26 mouse cellular contexts compared by ENCODE assay signal in genomic region chr5:117061251-117061650, GRCm38 (mm10). TPM values are rescaled to one million over a fixed set of nuclear protein-coding genes. Genes with fewer than 3 reads are reported as not detected.
DNase-seq lines count a peak whose midpoint lies in the region; ATAC-seq and TF ChIP-seq lines count a peak whose summit lies in the region.
"Had no signal": no experiment of that assay in that cellular context is flagged by ENCODE, and none has a peak within 500 bp of the region (broad histone marks: within the 10 kb centered on the region; RNA-seq: fewer than 3 reads in every experiment).

No protein-coding gene starts in this region.

- 15% methylated on average over 2 of the region's 2 CpGs for WGBS in cerebellum, adult 2 months

- H3K4me3 ChIP-seq in cerebellum, adult 2 months (replicated peaks; ENCODE audit: insufficient read depth, low read depth, low read length) = no peak overlapping the region
- H3K4me3 ChIP-seq: forebrain, embryonic 10.5 days; forebrain, embryonic 13.5 days; gastrocnemius, adult 2 months; heart, embryonic 13.5 days had no signal

- no peaks in the 10 kb centered on the region for H3K27me3 ChIP-seq in cerebellum, adult 2 months (ENCODE audit: control insufficient read depth, insufficient read depth, low read length)
- H3K27me3 ChIP-seq: forebrain, embryonic 13.5 days; heart, embryonic 13.5 days had no signal

- DNase-seq in cerebellum, adult 18-20 months = peak; percentile 25 to 51
- peak; percentile 48 to 50 for DNase-seq in cerebellum, adult 2 months
- peak; percentile 61 for DNase-seq in cerebellum, adult 9-11 months
- peak; percentile 56 to 61 for DNase-seq in cerebellum, postnatal 25 days
- no peak for DNase-seq in right cerebral cortex, postnatal 10 days (ENCODE audit: low spot score in 2 of 2)
- DNase-seq in frontal cortex, adult 2 months (ENCODE audit: extremely low spot score in 1 of 2, low spot score in 1 of 2) = no peak
- DNase-seq in right cerebral cortex, adult 2 months (ENCODE audit: low spot score in 2 of 2) = no peak
- DNase-seq: adrenal gland, adult 8-10 months; adrenal gland, postnatal 25 days; gastrocnemius, adult 2 months; gastrocnemius, postnatal 14 days; heart, adult 18-20 months; heart, postnatal 14 days; heart, postnatal 4 days; kidney, adult 18-20 months had no signal

- no peak for ATAC-seq in cerebellum, adult (ENCODE audit: insufficient number of reproducible peaks, low FRiP score, low TSS enrichment)
- ATAC-seq: activated CD4-positive, CD25-positive, alpha-beta regulatory T cell, adult 4 months; CD4-positive, CD25-positive, alpha-beta regulatory T cell, adult 4 months; forebrain, embryonic 13.5 days; forebrain, embryonic 16.5 days; hindbrain, postnatal 0 days; inflammation-experienced regulatory T-cells, adult 6 months; intestine, embryonic 16.5 days had no signal

- peak overlapping the region; percentile 97 for H3K27ac ChIP-seq in cerebellum, adult 2 months (ENCODE audit: insufficient read depth, low read length)
- H3K27ac ChIP-seq: forebrain, embryonic 10.5 days; forebrain, embryonic 13.5 days; gastrocnemius, adult 2 months; heart, embryonic 13.5 days; hindbrain, embryonic 14.5 days; hindbrain, postnatal 0 days had no signal

- TF ChIP-seq CTCF in cerebellum, adult 2 months (IDR thresholded peaks at IDR 0.05; ENCODE audit: borderline replicate concordance, insufficient read depth, low read depth, low read length) = no peak

- no peak for TF ChIP-seq POLR2A in cerebellum, adult 2 months (IDR thresholded peaks at IDR 0.05; ENCODE audit: borderline replicate concordance, insufficient read depth, low read length)

- H3K4me1 ChIP-seq in cerebellum, adult 2 months (ENCODE audit: control insufficient read depth, insufficient read depth, low read length) = peaks cover 22% of the 10 kb centered on the region
- H3K4me1 ChIP-seq: forebrain, embryonic 10.5 days; forebrain, embryonic 13.5 days; heart, embryonic 13.5 days had no signal

RNA-seq across cellular contexts. Expression of gene Suds3, which starts 54.7 kb away (rescaled TPM):
- 119 and 127 TPM in 2 replicates for polyA plus RNA-seq in cerebellum, adult 2 months (2012; rRNA removed)
- polyA plus RNA-seq in frontal cortex, adult 2 months (2012; rRNA removed) = 122 and 124 TPM in 2 replicates

RNA-seq across cellular contexts. Expression of gene Taok3, which starts 58.7 kb away (rescaled TPM):
- 43.6 and 47.0 TPM in 2 replicates for polyA plus RNA-seq in cerebellum, adult 2 months (2012; rRNA removed)
- 43.8 and 48.2 TPM in 2 replicates for polyA plus RNA-seq in frontal cortex, adult 2 months (2012; rRNA removed)

Comparison
In these comparisons a context has a peak if more than half of its experiments do, and no peak if none do; other contexts are left out.
1. DNase-seq: peak in cerebellum, adult 18-20 months (2 of 2), cerebellum, adult 2 months (2 of 2), cerebellum, adult 9-11 months (single experiment) and cerebellum, postnatal 25 days (2 of 2); none in right cerebral cortex, postnatal 10 days (0 of 2), frontal cortex, adult 2 months (0 of 2) and right cerebral cortex, adult 2 months (0 of 2).